Mouse (Mus musculus) midbrain, embryonic 13.5 days (tissue): Measurements from ENCODE around the gene Ccdc50. TPM values are rescaled to one million over a fixed set of nuclear protein-coding genes. Genes with fewer than 3 reads are reported as not detected.

ENCODE experiments used
- ATAC-seq: fragments of 200-750 bp; cut with Nextera tagmentation; 2 replicates; pipeline ENCODE4 v1.8.0; 2017; ENCODE audit warnings: mild to moderate bottlenecking, moderate TSS enrichment, moderate library complexity
- H3K27ac ChIP-seq: fragments of 300-500 bp; sonication (generic); 2 replicates; pipeline ENCODE4 v1.5.1; 2015; ENCODE audit warnings: inconsistent platforms, mild to moderate bottlenecking, moderate library complexity
- H3K27me3 ChIP-seq: fragments of 300-500 bp; sonication (generic); 2 replicates; pipeline ENCODE4 v1.6.1; 2015; ENCODE audit warnings: mild to moderate bottlenecking, inconsistent platforms
- H3K36me3 ChIP-seq: fragments of 300-500 bp; sonication (generic); 2 replicates; pipeline ENCODE4 v1.6.1; 2015; ENCODE audit warnings: mild to moderate bottlenecking, inconsistent platforms
- H3K4me1 ChIP-seq: fragments of 300-500 bp; sonication (generic); replicated peaks from 2 replicates; pipeline ENCODE4 v1.6.1; 2015; ENCODE audit warnings: inconsistent platforms
- H3K4me2 ChIP-seq: fragments of 300-500 bp; sonication (generic); replicated peaks from 2 replicates; pipeline ENCODE4 v1.6.1; 2015; ENCODE audit warnings: moderate library complexity, mild to moderate bottlenecking, inconsistent platforms
- H3K4me3 ChIP-seq: fragments of 300-500 bp; sonication (generic); replicated peaks from 2 replicates; pipeline ENCODE4 v1.5.1; 2015; ENCODE audit warnings: mild to moderate bottlenecking, inconsistent platforms
- H3K9ac ChIP-seq: fragments of 300-500 bp; sonication (generic); replicated peaks from 2 replicates; pipeline ENCODE4 v1.6.1; 2015; ENCODE audit warnings: mild to moderate bottlenecking, inconsistent platforms
- H3K9me3 ChIP-seq: fragments of 300-500 bp; sonication (generic); 2 replicates; pipeline ENCODE4 v1.6.1; 2016; ENCODE audit warnings: mild to moderate bottlenecking, inconsistent platforms
- WGBS: fragments of 180-500 bp; shearing (Covaris S2); methylation state at CpG from one replicate; pipeline ENCODE4 v1.1.7; 2015; 5-methylcytosine and 5-hydroxymethylcytosine counted together
- polyA plus RNA-seq: library from polyadenylated mRNA; unstranded; fragments of >200 nt; fragmentation: Nextera tagmentation; extraction: Ambion mirVana; gene quantifications from 2 replicates; pipeline ENCODE4 v1.2.1, GENCODE M21; 2015

Gene Ccdc50
- polyA plus RNA-seq = 53.9 and 54.1 TPM in 2 replicates

DNA sequence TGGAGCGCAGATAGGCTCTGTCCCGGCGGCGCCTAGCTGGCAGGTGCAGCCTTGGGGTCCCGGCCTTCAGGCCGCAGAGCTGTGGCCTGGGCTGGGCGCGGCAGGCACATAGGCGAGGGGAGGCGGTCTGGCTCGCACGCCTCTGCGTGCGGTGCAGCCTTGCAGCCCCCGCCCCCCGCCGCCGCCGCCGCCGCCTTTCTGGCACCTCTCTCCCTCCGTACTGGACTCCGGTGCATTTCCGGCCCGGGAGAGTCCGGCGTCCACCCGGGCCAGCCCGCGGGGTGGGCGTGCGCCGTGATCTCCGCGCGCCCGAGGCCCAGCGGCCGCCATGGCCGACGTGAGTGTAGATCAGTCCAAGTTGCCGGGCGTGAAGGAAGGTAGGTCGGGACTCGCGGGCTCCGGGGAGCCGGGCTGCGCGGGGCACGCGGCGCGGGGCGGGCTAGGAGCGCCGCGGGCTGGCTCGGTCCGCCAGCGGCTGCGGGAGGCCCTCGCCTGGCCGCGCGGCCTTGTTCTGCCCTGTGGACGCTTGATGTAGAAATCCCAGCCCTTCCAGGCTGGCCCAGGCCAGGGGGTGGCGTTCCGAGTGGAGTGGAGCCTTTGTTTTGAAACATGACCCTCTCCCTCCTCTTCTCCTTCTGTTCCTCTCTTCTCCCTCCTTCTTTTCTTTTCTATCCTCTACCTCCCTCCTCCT is at the start of gene Ccdc50:
Gene Ccdc50, plus strand, starts transcription at position 109 of the 691 bp plus-strand sequence.
- ATAC-seq = peak; percentile 98
- peak within 1 kb of the TSS; percentile 97 for H3K9ac ChIP-seq
- peak within 1 kb of the TSS; percentile 97 for H3K27ac ChIP-seq
- WGBS = under 1% methylated on average over 68 of the region's 69 CpGs
- peak within 1 kb of the TSS; percentile 80 for H3K4me2 ChIP-seq
- H3K9me3 ChIP-seq = no peaks in the 10 kb centered on the region
- no peaks in the 10 kb centered on the region for H3K27me3 ChIP-seq
- no peaks in the 10 kb centered on the region for H3K36me3 ChIP-seq
- peaks cover 39% of the 10 kb centered on the region for H3K4me1 ChIP-seq
- H3K4me3 ChIP-seq = peak within 1 kb of the TSS; percentile 96

DNA sequence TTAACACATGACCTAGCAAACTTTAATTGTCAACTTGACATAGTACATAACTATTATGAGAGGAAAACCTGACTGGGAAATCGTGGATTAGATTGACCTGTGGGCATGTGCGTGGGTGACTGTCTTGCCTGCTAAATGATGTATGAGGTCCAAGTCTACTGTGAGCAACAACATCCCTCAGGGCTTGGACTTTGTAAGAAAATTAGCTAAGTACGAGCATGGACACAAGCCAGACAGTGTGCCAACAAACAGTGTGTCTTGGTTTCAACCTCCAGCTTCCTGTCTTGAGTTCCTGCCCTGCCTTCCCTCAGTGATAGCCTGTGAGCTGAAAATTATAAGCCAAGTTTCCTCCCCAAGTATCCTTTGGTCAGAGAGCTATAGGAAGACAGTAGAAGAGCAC is 41.1 kb upstream of the Ccdc50 start:
- Histone ChIP-seq H3K4me2 (no peak overlapping the region), H3K4me3 (no peak overlapping the region), H3K27ac (no peak overlapping the region), H3K27me3 (no peaks in the 10 kb centered on the region), H3K9ac (no peak overlapping the region), H3K9me3 (no peaks in the 10 kb centered on the region), H3K36me3 (no peaks in the 10 kb centered on the region), H3K4me1 (no peaks in the 10 kb centered on the region)
- ATAC-seq = no peak
- 90% methylated on average over 3 of the region's 3 CpGs for WGBS

DNA sequence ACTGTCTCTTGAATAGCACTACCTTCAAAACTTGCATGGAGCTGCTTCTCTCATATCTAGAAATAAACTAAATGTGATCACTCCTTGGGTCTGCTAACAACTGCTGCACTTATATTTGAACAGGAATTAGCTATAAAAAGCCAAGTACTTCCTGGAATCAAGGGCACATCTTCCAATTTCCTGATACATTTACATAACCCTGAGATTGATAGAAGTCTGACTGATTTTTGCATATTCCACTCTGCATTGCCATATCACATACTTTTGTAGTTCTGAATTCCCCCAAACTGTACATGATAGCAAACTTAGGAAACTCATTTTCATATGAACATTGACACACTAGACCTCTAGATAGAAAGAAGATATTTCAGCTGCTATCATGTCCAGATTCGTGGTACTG is 40.3 kb upstream of the Ccdc50 start:
- WGBS = 75% methylated on average over 1 of the region's 1 CpGs
- ATAC-seq = no peak
- Histone ChIP-seq H3K9me3 (no peaks in the 10 kb centered on the region), H3K36me3 (no peaks in the 10 kb centered on the region), H3K4me1 (no peaks in the 10 kb centered on the region), H3K4me3 (no peak overlapping the region), H3K27ac (no peak overlapping the region), H3K27me3 (no peaks in the 10 kb centered on the region), H3K9ac (no peak overlapping the region), H3K4me2 (no peak overlapping the region)

DNA sequence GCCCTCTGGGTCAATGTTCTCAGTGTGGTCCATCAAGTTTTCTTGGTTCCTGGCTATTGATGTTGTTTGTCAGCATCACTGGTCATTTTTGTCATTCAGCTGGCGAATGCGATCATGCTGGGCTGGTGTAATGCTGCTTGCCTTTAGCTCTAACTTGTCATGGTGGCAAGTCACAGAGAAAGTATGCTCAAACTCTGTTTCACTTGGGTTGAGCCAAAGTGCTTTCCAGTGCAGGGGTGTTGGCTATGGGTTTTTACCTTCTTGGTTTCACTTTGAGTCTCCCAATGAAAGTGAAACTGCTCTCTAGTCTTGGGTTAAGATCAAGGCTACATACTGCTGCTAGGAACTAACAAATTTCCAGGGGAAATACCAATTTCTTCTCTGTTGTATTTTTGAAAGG is 39.4 kb upstream of the Ccdc50 start:
- Histone ChIP-seq H3K4me3 (no peak overlapping the region), H3K27ac (no peak overlapping the region), H3K27me3 (no peaks in the 10 kb centered on the region), H3K9ac (no peak overlapping the region), H3K9me3 (no peaks in the 10 kb centered on the region), H3K4me2 (no peak overlapping the region), H3K36me3 (no peaks in the 10 kb centered on the region), H3K4me1 (no peaks in the 10 kb centered on the region)
- ATAC-seq = no peak
- 88% methylated on average over 2 of the region's 2 CpGs for WGBS

DNA sequence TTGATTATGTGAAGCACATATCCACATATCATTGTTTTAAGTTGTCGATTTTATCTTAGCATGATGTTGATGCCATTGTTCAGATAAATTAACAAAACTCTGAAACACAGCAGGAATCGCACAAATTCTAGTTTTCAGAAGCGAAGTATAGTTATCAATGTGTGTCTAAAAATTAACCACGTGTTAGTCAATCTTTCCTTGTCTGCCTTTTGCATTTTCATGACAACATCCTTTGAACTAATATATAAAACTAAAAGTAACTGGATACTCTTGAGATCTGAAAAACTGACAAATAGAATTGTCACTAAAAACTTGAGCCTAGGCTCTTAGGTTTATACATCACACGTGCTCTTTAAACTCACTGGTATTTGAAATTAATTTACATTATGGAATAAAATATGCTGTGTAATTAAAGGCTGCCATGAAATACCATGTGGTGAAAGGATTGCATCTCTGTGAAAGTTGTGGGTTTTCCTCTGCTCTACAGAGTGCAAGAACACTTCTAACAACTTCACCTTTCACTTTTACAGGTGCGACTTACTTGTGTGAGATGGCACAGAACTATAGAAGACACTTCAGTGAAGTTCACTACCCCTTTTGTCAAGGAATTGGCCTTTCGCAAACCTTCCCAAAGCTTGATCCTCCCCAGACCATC is 38.7 kb upstream of the Ccdc50 start:
- Histone ChIP-seq H3K27ac (no peak overlapping the region), H3K4me1 (no peaks in the 10 kb centered on the region)
- 89% methylated on average over 7 of the region's 7 CpGs for WGBS

DNA sequence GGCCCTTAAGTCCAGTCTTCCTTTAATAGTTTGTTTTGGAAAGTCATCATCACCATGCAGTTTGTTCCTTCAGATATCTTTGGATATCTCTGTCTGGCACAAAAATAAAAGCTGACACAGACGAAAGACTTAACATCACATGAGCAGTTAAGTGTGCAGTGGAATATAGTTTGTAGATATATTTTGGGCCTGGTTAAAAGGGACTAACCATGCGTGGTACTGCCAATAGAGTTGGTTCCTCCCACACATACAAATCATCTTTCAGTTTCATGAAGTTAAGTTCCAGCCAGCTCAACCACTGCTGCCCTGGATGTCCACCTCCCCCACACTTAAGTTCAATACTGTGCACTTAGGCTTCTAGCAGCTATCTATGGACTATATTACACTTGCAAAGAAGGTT is 34.2 kb upstream of the Ccdc50 start:
- no peak overlapping the region for H3K4me2 ChIP-seq
- no peak for ATAC-seq
- H3K27me3 ChIP-seq = no peaks in the 10 kb centered on the region
- 76% methylated on average over 2 of the region's 2 CpGs for WGBS
- no peaks in the 10 kb centered on the region for H3K9me3 ChIP-seq
- no peak overlapping the region for H3K9ac ChIP-seq
- H3K4me3 ChIP-seq = no peak overlapping the region
- H3K36me3 ChIP-seq = no peaks in the 10 kb centered on the region
- no peaks in the 10 kb centered on the region for H3K4me1 ChIP-seq
- no peak overlapping the region for H3K27ac ChIP-seq

More for the DNA sequence above, 38.7 kb upstream of the Ccdc50 start:
- no peaks in the 10 kb centered on the region for H3K36me3 ChIP-seq
- H3K4me3 ChIP-seq = no peak overlapping the region
- no peaks in the 10 kb centered on the region for H3K27me3 ChIP-seq
- no peak overlapping the region for H3K4me2 ChIP-seq
- ATAC-seq = no peak
- H3K9me3 ChIP-seq = no peaks in the 10 kb centered on the region
- no peak overlapping the region for H3K9ac ChIP-seq

DNA sequence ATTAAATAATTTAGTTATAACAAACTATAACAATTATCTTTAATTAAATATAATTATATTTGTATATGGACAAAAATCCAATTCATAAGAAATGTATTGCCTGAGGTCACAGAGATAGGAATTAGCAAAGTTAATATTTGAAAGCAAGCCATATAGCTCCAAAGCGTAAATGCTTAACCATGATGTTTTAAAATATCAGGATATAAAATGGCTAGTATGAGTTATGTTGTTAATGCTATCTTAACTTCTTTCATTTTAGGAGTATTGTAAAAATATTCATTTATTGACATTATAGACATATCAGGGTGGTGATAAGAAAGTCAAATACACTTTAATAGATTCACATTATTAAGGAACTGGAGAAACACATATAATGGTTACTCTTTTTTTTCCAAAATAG is 28.6 kb upstream of the Ccdc50 start:
- Histone ChIP-seq H3K9me3 (no peaks in the 10 kb centered on the region), H3K27ac (no peak overlapping the region), H3K27me3 (no peaks in the 10 kb centered on the region), H3K36me3 (no peaks in the 10 kb centered on the region), H3K4me1 (no peaks in the 10 kb centered on the region), H3K4me2 (no peak overlapping the region), H3K4me3 (no peak overlapping the region), H3K9ac (no peak overlapping the region)
- 98% methylated on average over 1 of the region's 1 CpGs for WGBS
- ATAC-seq = no peak

DNA sequence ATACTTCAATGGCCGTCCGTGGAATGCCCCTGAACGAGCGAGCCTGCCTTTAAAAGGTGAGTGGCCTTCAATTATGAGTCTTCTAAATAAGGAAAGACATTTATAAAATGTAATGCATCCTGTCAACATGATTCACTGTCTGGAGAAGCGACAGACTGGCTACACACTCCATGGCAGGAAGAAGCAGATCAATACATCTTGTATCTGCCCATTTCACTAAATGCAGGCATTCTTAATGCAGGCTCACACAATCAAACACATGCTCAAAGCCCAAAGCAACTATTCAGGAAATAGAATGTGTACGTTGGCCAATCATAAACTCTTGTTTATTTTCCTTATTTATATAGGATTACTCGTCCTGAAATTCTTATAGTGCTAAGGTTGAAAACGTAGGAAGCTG is 18.5 kb upstream of the Ccdc50 start, which contains the start of gene Uts2b:
Gene Uts2b, minus strand, starts transcription at position 49 of the 400 bp plus-strand sequence.
- Histone ChIP-seq H3K9me3 (no peaks in the 10 kb centered on the region), H3K4me3 (no peak within 1 kb of the TSS), H3K36me3 (no peaks in the 10 kb centered on the region), H3K4me2 (no peak within 1 kb of the TSS), H3K4me1 (no peaks in the 10 kb centered on the region), H3K27me3 (no peaks in the 10 kb centered on the region), H3K9ac (no peak within 1 kb of the TSS), H3K27ac (no peak within 1 kb of the TSS)
- WGBS = 82% methylated on average over 8 of the region's 8 CpGs
- ATAC-seq = no peak

DNA sequence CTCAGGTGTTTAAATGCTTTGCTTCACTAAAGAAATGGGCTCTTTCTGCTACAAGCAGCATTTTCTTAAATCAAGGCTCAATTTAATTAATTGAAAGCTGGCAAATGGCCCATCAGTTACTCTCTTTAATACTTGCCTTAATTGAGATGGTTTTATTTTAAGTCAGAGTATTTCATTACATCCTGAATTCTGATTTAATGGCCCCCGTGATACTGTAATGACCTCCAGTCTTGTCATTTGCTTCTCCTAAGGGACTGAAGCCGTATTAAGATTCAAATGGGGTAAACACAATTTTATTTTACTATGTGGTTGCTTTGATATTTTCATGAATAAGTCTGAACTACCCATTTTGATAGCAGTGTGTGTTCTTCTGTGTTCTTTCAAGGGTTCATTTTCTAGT is 18.0 kb upstream of the Ccdc50 start:
- Histone ChIP-seq H3K36me3 (no peaks in the 10 kb centered on the region), H3K4me3 (no peak overlapping the region), H3K27me3 (no peaks in the 10 kb centered on the region), H3K27ac (no peak overlapping the region), H3K4me1 (no peaks in the 10 kb centered on the region), H3K9me3 (no peaks in the 10 kb centered on the region), H3K4me2 (no peak overlapping the region), H3K9ac (no peak overlapping the region)
- ATAC-seq = no peak
- WGBS = 85% methylated on average over 2 of the region's 2 CpGs

DNA sequence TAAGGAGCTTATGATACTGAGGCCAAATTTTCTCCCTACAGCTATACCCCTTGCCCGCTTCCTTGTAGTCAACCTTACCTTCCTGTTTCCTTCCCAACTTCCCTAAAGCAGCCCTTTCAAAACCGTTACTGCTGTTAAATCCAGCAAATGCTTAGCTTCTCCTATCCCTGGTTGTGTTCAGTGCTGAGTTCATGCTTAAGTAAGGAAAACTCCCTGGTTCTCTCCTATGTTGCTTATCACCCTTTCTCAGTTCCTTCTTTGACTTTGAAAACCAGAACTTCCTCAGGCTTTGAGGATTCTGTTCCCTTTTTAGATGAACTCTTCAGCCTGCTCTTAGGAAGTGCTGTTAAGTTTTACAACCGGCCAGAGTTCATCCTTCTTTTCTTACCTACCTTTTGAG is 14.5 kb upstream of the Ccdc50 start:
- H3K4me1 ChIP-seq = no peaks in the 10 kb centered on the region
- no peaks in the 10 kb centered on the region for H3K36me3 ChIP-seq
- H3K4me2 ChIP-seq = no peak overlapping the region
- H3K9me3 ChIP-seq = no peaks in the 10 kb centered on the region
- no peak overlapping the region for H3K9ac ChIP-seq
- WGBS = 78% methylated on average over 3 of the region's 3 CpGs
- no peak overlapping the region for H3K27ac ChIP-seq
- no peak overlapping the region for H3K4me3 ChIP-seq
- H3K27me3 ChIP-seq = no peaks in the 10 kb centered on the region
- no peak for ATAC-seq

DNA sequence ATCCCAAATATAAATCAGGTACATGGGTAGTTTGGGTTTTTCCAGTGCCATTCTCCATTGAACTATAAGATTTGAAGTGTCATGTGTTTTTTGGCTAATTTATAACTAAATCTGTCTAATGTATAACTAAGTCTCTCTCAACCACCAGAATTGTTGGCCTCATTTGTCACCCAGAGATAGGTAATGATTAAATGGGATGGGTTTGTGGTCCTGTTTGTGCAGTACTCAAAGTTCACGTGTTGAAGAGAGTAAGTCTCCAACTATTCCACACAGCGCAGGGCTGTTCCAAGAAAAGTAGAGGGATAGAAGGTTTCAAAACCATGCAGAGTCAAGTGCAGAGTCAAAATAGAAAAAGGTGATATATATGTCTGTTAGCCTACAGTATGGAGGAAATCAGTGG is 13.4 kb upstream of the Ccdc50 start:
- no peaks in the 10 kb centered on the region for H3K4me1 ChIP-seq
- H3K4me2 ChIP-seq = no peak overlapping the region
- no peak overlapping the region for H3K27ac ChIP-seq
- no peaks in the 10 kb centered on the region for H3K27me3 ChIP-seq
- H3K9me3 ChIP-seq = no peaks in the 10 kb centered on the region
- H3K36me3 ChIP-seq = no peaks in the 10 kb centered on the region
- ATAC-seq = no peak
- WGBS = 92% methylated on average over 2 of the region's 2 CpGs
- H3K9ac ChIP-seq = no peak overlapping the region
- no peak overlapping the region for H3K4me3 ChIP-seq

DNA sequence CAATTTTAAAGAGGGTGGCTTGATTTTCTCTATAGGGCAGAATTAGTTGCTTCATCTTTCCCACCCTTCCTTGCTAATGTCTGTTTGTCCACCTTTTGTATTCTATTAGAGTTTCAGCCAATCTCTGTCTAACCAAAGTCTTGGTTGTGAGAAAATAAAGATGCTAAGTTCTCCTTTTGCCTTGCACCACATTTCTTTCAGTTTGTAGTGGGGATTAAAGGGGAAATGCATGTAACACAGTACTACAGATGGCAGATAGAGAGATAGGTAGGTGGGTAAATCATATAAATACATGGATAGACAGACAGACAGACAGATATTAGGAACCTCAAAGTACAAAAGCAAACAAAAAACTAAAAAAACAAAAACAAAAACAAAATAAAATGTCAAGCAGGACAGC is 12.1 kb upstream of the Ccdc50 start:
- Histone ChIP-seq H3K4me3 (no peak overlapping the region), H3K36me3 (no peaks in the 10 kb centered on the region), H3K4me2 (no peak overlapping the region), H3K9me3 (no peaks in the 10 kb centered on the region), H3K9ac (no peak overlapping the region), H3K27me3 (no peaks in the 10 kb centered on the region), H3K27ac (no peak overlapping the region), H3K4me1 (no peaks in the 10 kb centered on the region)
- no peak for ATAC-seq

DNA sequence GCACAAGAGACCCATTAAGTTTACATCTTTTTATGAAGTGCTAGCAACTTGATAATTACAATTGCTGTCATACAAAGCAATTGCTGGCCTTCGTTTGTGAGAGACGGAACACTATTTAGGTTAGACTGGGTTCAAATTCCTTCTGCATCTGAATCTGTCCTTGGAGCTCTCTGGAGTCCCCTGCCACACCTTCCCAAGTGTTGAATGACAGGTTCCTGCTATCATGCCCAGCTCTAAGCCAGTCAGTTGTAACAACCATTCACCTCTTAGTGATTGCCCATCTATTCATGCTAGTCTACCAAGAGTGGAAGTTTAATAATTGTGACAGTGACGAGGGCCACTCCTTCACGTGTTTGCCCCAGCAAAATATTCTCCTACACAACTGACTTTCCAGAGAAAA is 6.5 kb upstream of the Ccdc50 start:
- H3K9me3 ChIP-seq = no peaks in the 10 kb centered on the region
- H3K9ac ChIP-seq = no peak overlapping the region
- 86% methylated on average over 4 of the region's 4 CpGs for WGBS
- ATAC-seq = no peak
- no peak overlapping the region for H3K4me3 ChIP-seq
- H3K4me1 ChIP-seq = no peaks in the 10 kb centered on the region
- H3K27me3 ChIP-seq = no peaks in the 10 kb centered on the region
- no peak overlapping the region for H3K4me2 ChIP-seq
- H3K36me3 ChIP-seq = no peaks in the 10 kb centered on the region
- no peak overlapping the region for H3K27ac ChIP-seq
